Mouse (Mus musculus): ENCODE data around the gene Ubl5. TPM values are rescaled to one million over a fixed set of nuclear protein-coding genes. Genes with fewer than 3 reads are reported as not detected.

Ubl5 gene
- 451 and 481 TPM in 2 replicates for polyA plus RNA-seq (2015; fragmentation: Nextera tagmentation; extraction: Ambion mirVana)

DNA sequence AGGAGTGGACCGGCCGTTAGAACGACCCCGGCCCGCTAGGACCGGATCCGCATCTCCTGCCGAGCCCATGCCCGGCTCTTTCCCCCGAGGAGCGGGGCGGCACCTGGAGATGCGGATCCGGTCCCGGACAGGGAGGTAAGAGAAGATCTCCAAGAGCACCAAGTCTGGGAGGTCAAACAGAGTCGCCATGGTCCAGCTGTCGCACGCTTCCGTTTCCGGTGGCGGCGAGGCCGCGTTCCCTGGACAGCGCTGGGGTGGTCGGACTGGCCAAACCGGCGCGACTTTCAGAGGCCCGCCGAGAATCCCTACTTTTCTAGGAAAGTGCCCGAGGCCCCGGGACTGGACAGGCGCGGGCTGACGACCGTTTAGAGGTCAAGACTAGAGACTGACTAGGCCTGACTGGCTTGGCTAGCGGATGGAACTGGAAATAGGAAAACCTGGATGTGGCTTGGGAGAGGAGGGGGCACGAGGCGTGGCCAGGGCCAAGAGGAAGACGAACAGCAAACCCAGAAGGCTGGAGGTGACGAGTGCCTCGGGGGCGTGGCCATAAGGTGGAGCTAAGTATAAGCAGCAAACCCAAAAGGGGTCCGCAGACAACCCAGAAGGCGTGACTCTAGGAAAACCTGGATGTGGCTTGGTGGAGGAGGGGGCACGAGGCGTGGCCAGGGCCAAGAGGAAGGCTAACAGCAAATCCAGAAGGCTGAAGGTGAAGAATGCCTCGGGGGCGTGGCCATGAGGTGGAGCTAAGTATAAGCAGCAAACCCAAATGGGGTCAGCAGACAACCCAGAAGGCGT is at the start of gene Ubl5:
TSS of gene Ubl5 (plus strand) at position 778 of the 795 bp plus-strand sequence.
- Histone ChIP-seq H3K36me3 (ENCODE audit: control insufficient read depth, insufficient read depth, low read length) (peaks cover 14% of the 10 kb centered on the region), H3K9me3 (ENCODE audit: control insufficient read depth, low read length) (no peaks in the 10 kb centered on the region), H3K4me1 (replicated peaks; ENCODE audit: control insufficient read depth, insufficient read depth) (no peaks in the 10 kb centered on the region), H3K4me2 (replicated peaks; ENCODE audit: low read depth) (peak within 1 kb of the TSS; percentile 94), H3K9ac (ENCODE audit: low read length) (peak within 1 kb of the TSS; percentile 89), H3K4me3 (ENCODE audit: low read depth, low read length) (peak within 1 kb of the TSS; percentile 79), H3K27me3 (ENCODE audit: control insufficient read depth, insufficient read depth, low read length) (no peaks in the 10 kb centered on the region), H3K27ac (replicated peaks) (peak within 1 kb of the TSS; percentile 91)
- DNase-seq (ENCODE audit: low spot score): peak; percentile 91
- WGBS: 1% methylated on average over 51 of the region's 51 CpGs
- TF ChIP-seq CTCF (IDR thresholded peaks at IDR 0.05; ENCODE audit: low read depth): no peak
- no peak for TF ChIP-seq EP300 (optimal IDR thresholded peaks at IDR 0.05)
- peak; percentile 85 for ATAC-seq (ENCODE audit: low FRiP score, low TSS enrichment)

DNA sequence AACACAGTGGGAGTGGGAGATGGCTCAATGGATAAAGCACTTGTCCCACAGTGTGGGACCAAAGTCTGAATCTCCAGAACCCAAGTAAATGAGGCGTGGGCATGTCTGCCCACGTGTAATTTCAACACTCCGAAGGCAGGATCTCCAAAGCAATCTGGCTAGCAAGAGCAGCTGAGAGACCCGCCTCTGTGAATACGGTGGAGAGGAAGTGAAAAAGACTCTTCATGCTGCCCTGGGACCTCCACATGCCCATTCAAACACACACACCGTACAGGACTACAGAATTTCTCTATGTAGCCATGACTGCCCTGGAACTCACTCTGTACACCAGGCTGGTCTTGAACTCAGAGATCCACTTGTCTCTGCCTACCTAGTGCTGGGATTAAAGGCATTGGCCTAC is 41.4 kb upstream of the Ubl5 start:
- no peaks in the 10 kb centered on the region for H3K4me1 ChIP-seq (replicated peaks; ENCODE audit: control insufficient read depth, insufficient read depth)
- no peaks in the 10 kb centered on the region for H3K27me3 ChIP-seq (ENCODE audit: control insufficient read depth, insufficient read depth, low read length)
- WGBS: 78% methylated on average over 6 of the region's 6 CpGs
- H3K9me3 ChIP-seq (ENCODE audit: control insufficient read depth, low read length): no peaks in the 10 kb centered on the region
- no peak overlapping the region for H3K27ac ChIP-seq (replicated peaks)
- H3K36me3 ChIP-seq (ENCODE audit: control insufficient read depth, insufficient read depth, low read length): peaks cover 3% of the 10 kb centered on the region; the same call in 1 of the 2 replicates
- ATAC-seq (ENCODE audit: low FRiP score, low TSS enrichment) (no peak), DNase-seq (ENCODE audit: low spot score) (no peak)
- TF ChIP-seq CTCF (IDR thresholded peaks at IDR 0.05; ENCODE audit: low read depth): no peak
- TF ChIP-seq EP300 (optimal IDR thresholded peaks at IDR 0.05): no peak
- H3K4me3 ChIP-seq (ENCODE audit: low read depth, low read length): no peak overlapping the region
- no peak overlapping the region for H3K9ac ChIP-seq (ENCODE audit: low read length)
- no peak overlapping the region for H3K4me2 ChIP-seq (replicated peaks; ENCODE audit: low read depth)

DNA sequence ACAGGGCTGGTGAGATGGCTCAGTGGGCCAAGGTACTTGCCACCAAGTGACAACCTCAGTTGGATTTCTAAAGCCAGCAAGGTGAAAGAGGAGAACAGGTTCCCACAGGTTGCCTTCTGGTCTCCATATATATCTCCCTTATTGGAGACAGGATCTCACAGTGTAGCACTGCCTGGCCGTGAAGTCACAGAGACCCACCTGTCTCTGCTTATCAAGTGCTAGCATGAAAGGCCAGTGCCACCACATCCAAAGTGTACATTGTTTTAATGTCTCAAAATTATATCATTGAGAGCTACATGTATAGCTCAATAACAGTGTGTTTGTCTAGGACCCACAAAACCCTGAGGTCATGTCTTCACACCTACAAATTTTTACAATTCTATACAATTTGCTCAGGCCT is 36.4 kb upstream of the Ubl5 start:
- no peak overlapping the region for H3K9ac ChIP-seq (ENCODE audit: low read length)
- H3K4me2 ChIP-seq (replicated peaks; ENCODE audit: low read depth): no peak overlapping the region
- H3K36me3 ChIP-seq (ENCODE audit: control insufficient read depth, insufficient read depth, low read length): no peaks in the 10 kb centered on the region
- DNase-seq (ENCODE audit: low spot score) (no peak), ATAC-seq (ENCODE audit: low FRiP score, low TSS enrichment) (no peak)
- no peaks in the 10 kb centered on the region for H3K9me3 ChIP-seq (ENCODE audit: control insufficient read depth, low read length)
- TF ChIP-seq CTCF (IDR thresholded peaks at IDR 0.05; ENCODE audit: low read depth) (no peak), EP300 (optimal IDR thresholded peaks at IDR 0.05) (no peak)
- 97% methylated on average over 1 of the region's 1 CpGs for WGBS
- no peak overlapping the region for H3K27ac ChIP-seq (replicated peaks)
- H3K27me3 ChIP-seq (ENCODE audit: control insufficient read depth, insufficient read depth, low read length): no peaks in the 10 kb centered on the region
- H3K4me1 ChIP-seq (replicated peaks; ENCODE audit: control insufficient read depth, insufficient read depth): no peaks in the 10 kb centered on the region; the same call in 1 of the 2 replicates
- no peak overlapping the region for H3K4me3 ChIP-seq (ENCODE audit: low read depth, low read length)

DNA sequence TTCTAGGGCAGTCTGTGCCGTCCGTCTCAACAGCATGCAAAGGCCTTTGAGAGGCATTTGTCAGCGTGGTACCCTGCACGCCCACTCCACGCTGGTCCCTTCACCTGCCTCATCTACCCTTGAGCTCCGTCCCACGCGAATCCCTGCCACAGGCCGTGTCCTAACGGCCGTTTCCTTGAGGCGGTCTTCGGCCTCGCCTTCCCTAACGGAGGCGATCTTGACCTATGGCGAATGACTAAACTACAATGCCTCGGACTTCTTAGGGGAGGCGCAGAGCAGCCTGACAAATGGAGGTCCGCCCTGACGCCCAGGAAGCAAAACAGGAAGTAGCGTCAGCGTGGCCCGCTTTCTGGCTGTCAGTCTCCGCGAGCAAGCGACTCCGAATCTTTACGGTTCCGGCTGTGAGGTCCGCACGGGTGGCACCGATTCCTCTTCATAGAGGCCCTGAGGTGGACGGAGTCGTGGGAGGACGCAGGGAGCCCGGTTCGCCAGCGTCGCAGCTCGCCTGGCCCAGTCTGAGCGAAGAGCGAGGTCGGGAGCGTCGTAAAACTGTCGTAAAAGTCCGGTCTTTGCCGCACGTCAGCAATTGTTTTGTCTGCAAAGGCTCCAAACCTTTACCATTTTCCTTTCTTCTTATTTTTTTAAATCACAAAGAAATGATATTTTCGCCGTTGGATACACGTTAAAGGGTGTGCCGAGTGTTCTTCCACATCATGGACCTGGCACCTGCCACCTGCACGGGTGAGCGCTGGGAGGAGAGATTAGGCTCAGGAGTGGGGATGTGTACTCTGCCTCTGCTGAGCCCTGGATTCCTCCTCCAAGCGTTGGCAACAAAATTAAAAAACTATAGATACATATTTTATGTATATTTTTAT is 35.3 kb upstream of the Ubl5 start:
- Histone ChIP-seq H3K9ac (ENCODE audit: low read length) (peak overlapping the region; percentile 84), H3K4me2 (replicated peaks; ENCODE audit: low read depth) (peak overlapping the region; percentile 76), H3K4me1 (replicated peaks; ENCODE audit: control insufficient read depth, insufficient read depth) (no peaks in the 10 kb centered on the region; the same call in 1 of the 2 replicates), H3K9me3 (ENCODE audit: control insufficient read depth, low read length) (no peaks in the 10 kb centered on the region), H3K27me3 (ENCODE audit: control insufficient read depth, insufficient read depth, low read length) (no peaks in the 10 kb centered on the region), H3K27ac (replicated peaks) (peak overlapping the region; percentile 98), H3K4me3 (ENCODE audit: low read depth, low read length) (peak overlapping the region; percentile 64), H3K36me3 (ENCODE audit: control insufficient read depth, insufficient read depth, low read length) (no peaks in the 10 kb centered on the region)
- ATAC-seq (ENCODE audit: low FRiP score, low TSS enrichment): peak; percentile 95
- DNase-seq (ENCODE audit: low spot score): peak; percentile 89
- WGBS: under 1% methylated on average over 57 of the region's 57 CpGs
- TF ChIP-seq EP300 (optimal IDR thresholded peaks at IDR 0.05) (no peak), CTCF (IDR thresholded peaks at IDR 0.05; ENCODE audit: low read depth) (no peak)

DNA sequence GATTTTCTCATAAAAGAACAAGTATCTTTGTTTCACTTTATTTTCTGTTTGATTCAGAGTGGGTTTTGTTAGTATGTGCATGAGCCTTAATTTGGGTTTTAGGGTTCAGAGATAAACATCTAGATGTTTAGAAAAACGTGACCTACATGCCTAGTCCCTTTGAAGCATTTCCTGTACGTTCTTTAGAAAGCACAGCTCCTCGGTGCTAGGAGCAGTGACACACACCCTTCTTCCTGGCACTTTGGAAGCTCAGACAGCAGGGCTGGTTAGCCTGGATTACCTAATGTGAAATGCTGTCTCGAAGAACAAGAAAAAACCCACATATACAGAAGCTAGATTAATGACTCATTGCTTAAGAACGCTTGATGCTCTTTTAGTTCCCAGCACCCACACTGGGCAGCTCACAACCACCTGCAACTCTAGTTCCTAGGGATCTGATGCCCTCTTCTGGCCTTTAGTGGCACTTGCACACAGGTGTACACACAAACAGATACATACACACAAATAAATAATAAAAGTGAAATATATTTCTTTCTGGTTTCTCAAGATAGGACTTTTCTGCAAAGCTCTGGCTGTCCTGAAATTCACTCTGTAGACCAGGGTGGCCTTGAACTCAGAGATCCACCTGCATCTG is 32.7 kb upstream of the Ubl5 start:
- WGBS: 79% methylated on average over 5 of the region's 5 CpGs
- Histone ChIP-seq H3K36me3 (ENCODE audit: control insufficient read depth, insufficient read depth, low read length) (no peaks in the 10 kb centered on the region), H3K27ac (replicated peaks) (no peak overlapping the region), H3K4me1 (replicated peaks; ENCODE audit: control insufficient read depth, insufficient read depth) (no peaks in the 10 kb centered on the region; the same call in 1 of the 2 replicates), H3K4me3 (ENCODE audit: low read depth, low read length) (no peak overlapping the region), H3K4me2 (replicated peaks; ENCODE audit: low read depth) (no peak overlapping the region), H3K27me3 (ENCODE audit: control insufficient read depth, insufficient read depth, low read length) (no peaks in the 10 kb centered on the region), H3K9ac (ENCODE audit: low read length) (no peak overlapping the region), H3K9me3 (ENCODE audit: control insufficient read depth, low read length) (no peaks in the 10 kb centered on the region)
- no peak for DNase-seq (ENCODE audit: low spot score)
- no peak for TF ChIP-seq EP300 (optimal IDR thresholded peaks at IDR 0.05)
- TF ChIP-seq CTCF (IDR thresholded peaks at IDR 0.05; ENCODE audit: low read depth): 0 out of 2 replicates have a peak, but pooled peaks have one; percentile 14
- no peak for ATAC-seq (ENCODE audit: low FRiP score, low TSS enrichment)

Data from stomach, postnatal 0 days (tissue).